Mouse (Mus musculus): Measurements from ENCODE around the gene Smarca1. TPM values are rescaled to one million over a fixed set of nuclear protein-coding genes. Genes with fewer than 3 reads are reported as not detected.

Smarca1 gene
- total RNA-seq, 1 experiment, result 6.8 TPM

- in situ Hi-C loops (cut with MboI; ENCODE audit: low sequenced_read_pairs in 2 of 2, unreplicated experiment in 2 of 2), result no loop called here
- no peak for DNase-seq (ENCODE audit: low read depth, low spot score)
- TF ChIP-seq ZC3H11A (IDR thresholded peaks at IDR 0.05; ENCODE audit: borderline replicate concordance, low read depth, low read length), result no peak
- no peak for TF ChIP-seq MAFK (IDR thresholded peaks at IDR 0.05; ENCODE audit: insufficient read depth, low read depth, low read length)
- TF ChIP-seq ZNF384 (IDR thresholded peaks at IDR 0.05; ENCODE audit: low read depth, low read length), result no peak
- TF ChIP-seq CHD2 (IDR thresholded peaks at IDR 0.05; ENCODE audit: low read depth, low read length), result no peak
- no peak for TF ChIP-seq HCFC1 (IDR thresholded peaks at IDR 0.05; ENCODE audit: borderline replicate concordance, insufficient read depth, low read length)
- Histone ChIP-seq H3K27ac (ENCODE audit: insufficient read depth, low read depth, low read length, poor library complexity, severe bottlenecking) (no peak overlapping the region), H3K9ac (ENCODE audit: insufficient read depth, low read depth, low read length, poor library complexity, severe bottlenecking) (no peak overlapping the region), H3K4me1 (ENCODE audit: control insufficient read depth in 2 of 2, insufficient read depth in 2 of 2, low read length in 2 of 2, poor library complexity in 1 of 2) (no peaks in the 10 kb centered on the region), H3K4me3 (ENCODE audit: insufficient read depth in 1 of 2, low read depth in 1 of 2, low read length in 2 of 2, poor library complexity in 1 of 2, severe bottlenecking in 1 of 2) (no peak overlapping the region), H3K36me3 (ENCODE audit: control insufficient read depth, insufficient read depth, low read length, poor library complexity, severe bottlenecking) (no peaks in the 10 kb centered on the region), H3K9me3 (ENCODE audit: control insufficient read depth, insufficient read depth, low read depth, low read length) (no peaks in the 10 kb centered on the region)
Observed at GRCm38 (mm10) chrX:47764440-47764839, 128.3 kb downstream of the Smarca1 start.

DNA sequence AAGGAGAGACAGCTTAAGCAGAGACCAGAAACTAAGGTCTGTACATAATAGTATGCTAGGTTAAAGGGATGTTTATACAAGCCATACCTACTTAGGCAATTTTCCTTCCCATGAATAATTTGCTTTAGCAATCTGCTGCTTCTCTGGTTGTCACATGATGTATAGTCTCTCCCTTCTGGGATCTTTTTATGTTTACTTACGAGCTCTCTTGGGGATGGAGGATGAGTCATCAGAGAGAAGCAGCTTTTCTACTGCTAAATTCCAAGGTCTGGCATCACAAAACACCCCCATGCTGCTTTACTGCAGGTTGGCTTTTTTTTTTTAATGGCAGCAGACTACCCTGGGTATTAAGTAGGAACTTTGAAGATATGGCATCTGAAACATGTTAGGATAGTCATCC is 132.6 kb downstream of the Smarca1 start:
- Histone ChIP-seq H3K27ac (ENCODE audit: insufficient read depth, low read depth, low read length, poor library complexity, severe bottlenecking) (no peak overlapping the region), H3K4me1 (ENCODE audit: control insufficient read depth in 2 of 2, insufficient read depth in 2 of 2, low read length in 2 of 2, poor library complexity in 1 of 2) (no peaks in the 10 kb centered on the region), H3K9ac (ENCODE audit: insufficient read depth, low read depth, low read length, poor library complexity, severe bottlenecking) (no peak overlapping the region), H3K4me3 (ENCODE audit: insufficient read depth in 1 of 2, low read depth in 1 of 2, low read length in 2 of 2, poor library complexity in 1 of 2, severe bottlenecking in 1 of 2) (no peak overlapping the region), H3K9me3 (ENCODE audit: control insufficient read depth, insufficient read depth, low read depth, low read length) (no peaks in the 10 kb centered on the region), H3K36me3 (ENCODE audit: control insufficient read depth, insufficient read depth, low read length, poor library complexity, severe bottlenecking) (no peaks in the 10 kb centered on the region)
- in situ Hi-C loops (cut with MboI; ENCODE audit: low sequenced_read_pairs in 2 of 2, unreplicated experiment in 2 of 2), result no loop called here
- TF ChIP-seq MAFK (IDR thresholded peaks at IDR 0.05; ENCODE audit: insufficient read depth, low read depth, low read length) (no peak), ZC3H11A (IDR thresholded peaks at IDR 0.05; ENCODE audit: borderline replicate concordance, low read depth, low read length) (no peak), ZNF384 (IDR thresholded peaks at IDR 0.05; ENCODE audit: low read depth, low read length) (no peak), CHD2 (IDR thresholded peaks at IDR 0.05; ENCODE audit: low read depth, low read length) (no peak), HCFC1 (IDR thresholded peaks at IDR 0.05; ENCODE audit: borderline replicate concordance, insufficient read depth, low read length) (no peak)
- DNase-seq (ENCODE audit: low read depth, low spot score), result no peak

Other genes with a start within 250 kb of the Smarca1 start
- gene Ocrl, start 19.4 kb upstream of the Smarca1 start, total RNA-seq (2012; rRNA removed), result 5.3 and 7.8 TPM in 2 replicates
- gene Apln, start 141.9 kb upstream of the Smarca1 start, total RNA-seq (2012; rRNA removed), result 0.95 and 1.7 TPM in 2 replicates
- gene Xpnpep2, start 215.8 kb upstream of the Smarca1 start, total RNA-seq (2012; rRNA removed), result 0.58 and 1.6 TPM in 2 replicates

Data from ES-E14 (cell line).